Mouse (Mus musculus) heart, postnatal 0 days (tissue): ENCODE data around the gene Gtf2a1l.

Source experiments
- CTCF ChIP-seq: IDR thresholded peaks from 2 replicates; pipeline ENCODE4 v1.5.1; 2016; ENCODE audit warnings: antibody characterized with exemption, control low read depth, low read depth
- EP300 ChIP-seq: IDR thresholded peaks from 2 replicates; pipeline ENCODE4 v1.6.1; 2016; ENCODE audit warnings: antibody characterized with exemption, low read depth

GRCm38 (mm10) chr17:88629931-88630553 lies 38.4 kb upstream of the Gtf2a1l start:
- TF ChIP-seq CTCF: no peak
- TF ChIP-seq EP300: no peak
